Mouse (Mus musculus) forebrain, postnatal 0 days (tissue): ENCODE data around the gene Pop7. TPM values are rescaled to one million over a fixed set of nuclear protein-coding genes. Genes with fewer than 3 reads are reported as not detected.

Source experiments
- ATAC-seq: fragments of 200-750 bp; cut with Nextera tagmentation; 2 replicates; pipeline ENCODE4 v1.8.0; 2017; ENCODE audit warnings: mild to moderate bottlenecking, moderate library complexity
- DNase-seq: peaks from one replicate; pipeline ENCODE4 v3.0.0-alpha.2; 2015
- H3K27ac ChIP-seq: fragments of 300-500 bp; sonication (generic); 2 replicates; pipeline ENCODE4 v1.5.1; 2014; ENCODE audit warnings: low read depth, mild to moderate bottlenecking, antibody characterized with exemption, low read length, moderate library complexity, mixed read lengths
- H3K27me3 ChIP-seq: fragments of 300-500 bp; sonication (generic); 2 replicates; pipeline ENCODE4 v1.6.1; 2014; ENCODE audit warnings: mild to moderate bottlenecking, low read length, mixed read lengths; ENCODE audit not compliant: insufficient read depth
- H3K36me3 ChIP-seq: fragments of 300-500 bp; sonication (generic); 2 replicates; pipeline ENCODE4 v1.6.1; 2014; ENCODE audit warnings: mild to moderate bottlenecking, moderate library complexity; ENCODE audit not compliant: insufficient read depth
- H3K4me1 ChIP-seq: fragments of 300-500 bp; sonication (generic); 2 replicates; pipeline ENCODE4 v1.6.1; 2014; ENCODE audit warnings: antibody characterized with exemption; ENCODE audit not compliant: insufficient read depth
- H3K4me2 ChIP-seq: fragments of 300-500 bp; sonication (generic); 2 replicates; pipeline ENCODE4 v1.6.1; 2014; ENCODE audit warnings: low read depth, mild to moderate bottlenecking, moderate library complexity
- H3K4me3 ChIP-seq: fragments of 300-500 bp; sonication (generic); 2 replicates; pipeline ENCODE4 v1.5.1; 2014; ENCODE audit warnings: low read depth, low read length, mixed read lengths
- H3K9ac ChIP-seq: fragments of 300-500 bp; sonication (generic); 2 replicates; pipeline ENCODE4 v1.6.1; 2014; ENCODE audit warnings: mild to moderate bottlenecking
- H3K9me3 ChIP-seq: fragments of 300-500 bp; sonication (generic); 2 replicates; pipeline ENCODE4 v1.6.1; 2016; ENCODE audit warnings: low read length
- CTCF ChIP-seq: sonication (generic); IDR thresholded peaks from 2 replicates; pipeline ENCODE4 v1.5.1; 2016; ENCODE audit warnings: antibody characterized with exemption, control low read depth, low read depth
- WGBS: fragments of 180-500 bp; shearing (Covaris S2); extraction: QIAGEN DNeasy Blood & Tissue Kit; methylation state at CpG from one replicate; pipeline ENCODE4 v1.1.7; 2014; 5-methylcytosine and 5-hydroxymethylcytosine counted together
- microRNA-seq, 2 experiments: library from miRNA; unstranded; fragments of <30 nt; microRNA quantifications; one replicate each; pipeline ENCODE4; 2016
- polyA plus RNA-seq: library from polyadenylated mRNA; unstranded; fragments of >200 nt; fragmentation: Nextera tagmentation; extraction: Ambion mirVana; gene quantifications from 2 replicates; pipeline ENCODE4 v1.2.1, GENCODE M21; 2015
- total RNA-seq: library from RNA; depleted of rRNA; stranded (reverse); fragments of >200 nt; gene quantifications from 2 replicates; pipeline ENCODE4 v1.2.3, GENCODE M21; 2014; rRNA removed

Gene Pop7
- total and polyA plus RNA-seq, 2 experiments from 2014 or later = 79.1 to 99.2 TPM

DNA sequence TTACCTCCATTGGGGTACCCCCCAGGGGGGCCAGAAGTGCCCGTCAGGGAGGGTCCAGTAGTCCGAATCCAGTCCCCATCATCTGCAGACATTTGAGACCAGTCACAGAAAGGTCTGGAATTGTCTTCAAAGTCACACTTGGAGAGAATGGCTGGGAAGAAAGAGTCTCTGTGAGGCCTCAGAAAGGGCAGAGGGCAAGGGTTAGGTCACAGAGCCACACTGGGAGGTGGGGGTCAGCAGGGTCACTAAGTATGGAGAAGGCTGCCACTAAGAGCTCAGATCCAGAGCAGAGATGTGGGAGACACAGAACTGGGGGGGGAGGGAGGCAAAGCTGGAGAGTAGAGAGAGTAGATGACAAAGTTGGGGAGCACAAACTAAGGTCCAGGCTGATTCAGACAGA lies 28.0 kb downstream of the Pop7 start:
- Histone ChIP-seq H3K9me3 (no peaks in the 10 kb centered on the region), H3K9ac (no peak overlapping the region), H3K4me2 (no peak overlapping the region), H3K4me1 (no peaks in the 10 kb centered on the region), H3K36me3 (no peaks in the 10 kb centered on the region), H3K4me3 (no peak overlapping the region), H3K27ac (no peak overlapping the region), H3K27me3 (no peaks in the 10 kb centered on the region)
- 26% methylated on average over 2 of the region's 2 CpGs for WGBS
- DNase-seq (no peak), ATAC-seq (no peak)
- no peak for TF ChIP-seq CTCF

DNA sequence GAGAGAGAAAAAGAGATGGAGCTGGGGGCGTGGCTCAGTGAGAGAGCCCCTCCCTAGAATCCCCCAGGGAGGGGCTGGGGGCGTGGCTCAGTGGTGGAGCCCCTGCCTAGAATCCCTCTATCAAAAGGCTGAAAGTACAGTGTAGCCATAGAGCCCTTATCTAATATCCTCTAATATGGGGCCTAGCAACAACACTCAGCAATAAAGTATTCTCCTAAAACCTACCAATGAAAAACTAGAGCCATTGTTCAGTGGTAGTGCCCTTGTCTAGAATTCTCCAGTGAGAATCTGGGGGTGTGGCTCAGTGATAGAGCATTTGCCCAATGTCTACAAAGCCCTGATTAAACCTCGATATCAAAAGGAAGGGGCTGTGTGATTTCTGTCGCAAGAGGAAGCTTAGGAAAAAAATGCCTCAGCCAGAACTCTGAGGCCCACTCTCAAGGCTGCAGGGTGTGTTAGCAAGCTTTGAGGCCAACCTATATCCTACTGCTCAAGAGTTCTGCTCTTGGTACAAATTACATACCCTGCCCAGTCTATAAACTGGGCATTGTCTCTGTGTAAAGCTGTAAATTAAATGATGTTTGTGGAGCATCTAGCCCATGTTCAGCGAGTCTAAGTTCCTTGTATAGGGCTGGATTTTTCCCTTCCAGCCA lies 29.9 kb downstream of the Pop7 start:
- H3K4me1 ChIP-seq = no peaks in the 10 kb centered on the region
- WGBS = 65% methylated on average over 5 of the region's 5 CpGs
- no peaks in the 10 kb centered on the region for H3K27me3 ChIP-seq
- no peak overlapping the region for H3K4me3 ChIP-seq
- H3K27ac ChIP-seq = no peak overlapping the region
- no peaks in the 10 kb centered on the region for H3K9me3 ChIP-seq
- no peak for TF ChIP-seq CTCF
- DNase-seq (no peak), ATAC-seq (no peak)
- H3K4me2 ChIP-seq = no peak overlapping the region
- no peak overlapping the region for H3K9ac ChIP-seq
- H3K36me3 ChIP-seq = no peaks in the 10 kb centered on the region

DNA sequence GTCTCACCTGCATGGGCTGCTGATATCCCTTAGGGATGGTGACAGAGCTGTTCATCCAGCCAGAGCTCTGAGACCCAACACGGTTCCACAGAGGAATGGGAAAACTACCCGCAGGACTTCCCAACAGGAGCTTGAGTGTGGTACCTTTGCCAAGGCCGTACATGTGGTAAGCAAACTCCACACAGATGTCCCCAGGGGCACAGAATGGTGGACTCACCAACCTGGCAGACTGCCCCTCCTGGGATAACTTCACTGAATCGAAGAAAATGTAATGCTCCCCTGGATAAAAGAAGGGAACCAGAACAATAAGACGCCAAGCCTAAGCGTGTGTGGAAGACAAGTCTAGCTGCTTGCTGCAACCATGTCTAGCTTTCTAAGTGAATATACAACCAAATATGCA lies 35.4 kb downstream of the Pop7 start:
- no peaks in the 10 kb centered on the region for H3K27me3 ChIP-seq
- H3K9me3 ChIP-seq = no peaks in the 10 kb centered on the region
- WGBS = 92% methylated on average over 6 of the region's 6 CpGs
- DNase-seq (no peak), ATAC-seq (no peak)
- no peaks in the 10 kb centered on the region for H3K4me1 ChIP-seq
- no peak overlapping the region for H3K4me3 ChIP-seq
- H3K9ac ChIP-seq = no peak overlapping the region
- H3K36me3 ChIP-seq = no peaks in the 10 kb centered on the region
- no peak for TF ChIP-seq CTCF
- H3K4me2 ChIP-seq = no peak overlapping the region
- H3K27ac ChIP-seq = no peak overlapping the region

DNA sequence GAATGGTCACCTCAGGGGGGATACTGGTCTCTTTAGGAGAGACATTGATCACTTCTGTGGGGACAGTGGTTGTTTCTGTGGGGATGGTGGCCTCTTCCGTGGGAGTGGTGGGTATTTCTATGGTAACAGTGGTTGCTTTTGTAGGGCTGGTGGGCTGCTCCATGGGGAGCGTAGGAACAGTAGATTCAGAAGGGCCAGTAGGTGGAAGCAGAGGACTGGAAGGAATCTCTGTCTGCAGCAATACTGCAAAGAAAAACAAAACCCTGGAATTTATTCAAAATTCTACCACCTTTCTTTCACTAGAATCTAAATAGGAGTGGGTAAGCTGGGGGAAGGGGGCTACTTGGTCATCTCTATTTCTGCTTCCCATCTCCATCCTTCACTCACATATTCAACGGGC lies 37.3 kb downstream of the Pop7 start:
- Histone ChIP-seq H3K27me3 (no peaks in the 10 kb centered on the region), H3K9me3 (no peaks in the 10 kb centered on the region), H3K4me3 (no peak overlapping the region), H3K36me3 (no peaks in the 10 kb centered on the region), H3K9ac (no peak overlapping the region), H3K4me2 (no peak overlapping the region), H3K27ac (no peak overlapping the region), H3K4me1 (no peaks in the 10 kb centered on the region)
- 45% methylated on average over 3 of the region's 3 CpGs for WGBS
- ATAC-seq (peak; percentile 51; the same call in 1 of the 2 replicates), DNase-seq (peak; percentile 47)
- TF ChIP-seq CTCF = peak; percentile 62

DNA sequence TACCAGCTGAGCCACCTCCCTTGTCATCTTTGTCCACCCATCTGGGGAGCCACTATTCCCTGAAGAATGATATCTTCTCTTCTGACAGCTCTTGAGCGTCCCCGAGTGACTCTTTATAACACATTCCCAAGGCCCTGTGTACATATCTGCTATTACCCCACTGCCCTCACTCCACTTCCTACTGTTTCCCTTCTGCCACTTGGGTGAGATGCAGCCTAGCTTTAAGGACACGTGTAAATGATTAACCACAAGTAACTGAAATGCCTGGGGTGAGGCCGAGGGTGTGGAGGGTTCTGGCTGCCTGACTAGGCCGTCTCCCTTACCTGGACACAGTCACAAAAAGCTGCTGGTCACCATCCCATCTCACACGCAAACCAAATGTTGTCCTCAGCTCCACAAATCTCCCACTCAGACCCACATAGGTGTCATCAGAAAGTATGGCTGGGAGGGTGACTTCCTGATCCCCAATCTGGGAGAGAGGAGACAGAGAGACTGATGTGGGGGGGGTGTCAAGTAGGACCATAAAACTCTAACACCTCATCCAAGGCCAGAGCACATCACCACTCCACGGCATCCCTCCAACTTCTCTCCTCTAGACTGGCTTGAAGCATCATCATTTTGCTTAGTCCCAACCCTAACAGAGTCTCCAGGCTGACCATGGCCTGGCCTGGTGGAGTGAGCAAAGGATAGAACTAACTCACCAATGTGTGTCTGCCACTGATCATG lies 46.3 kb downstream of the Pop7 start:
- ATAC-seq (no peak), DNase-seq (no peak)
- H3K27ac ChIP-seq = no peak overlapping the region
- H3K9me3 ChIP-seq = no peaks in the 10 kb centered on the region
- H3K9ac ChIP-seq = no peak overlapping the region
- H3K4me1 ChIP-seq = no peaks in the 10 kb centered on the region
- no peak overlapping the region for H3K4me3 ChIP-seq
- no peak for TF ChIP-seq CTCF
- no peaks in the 10 kb centered on the region; the same call in 1 of the 2 replicates for H3K27me3 ChIP-seq
- no peak overlapping the region for H3K4me2 ChIP-seq
- H3K36me3 ChIP-seq = no peaks in the 10 kb centered on the region
- WGBS = 78% methylated on average over 7 of the region's 7 CpGs

DNA sequence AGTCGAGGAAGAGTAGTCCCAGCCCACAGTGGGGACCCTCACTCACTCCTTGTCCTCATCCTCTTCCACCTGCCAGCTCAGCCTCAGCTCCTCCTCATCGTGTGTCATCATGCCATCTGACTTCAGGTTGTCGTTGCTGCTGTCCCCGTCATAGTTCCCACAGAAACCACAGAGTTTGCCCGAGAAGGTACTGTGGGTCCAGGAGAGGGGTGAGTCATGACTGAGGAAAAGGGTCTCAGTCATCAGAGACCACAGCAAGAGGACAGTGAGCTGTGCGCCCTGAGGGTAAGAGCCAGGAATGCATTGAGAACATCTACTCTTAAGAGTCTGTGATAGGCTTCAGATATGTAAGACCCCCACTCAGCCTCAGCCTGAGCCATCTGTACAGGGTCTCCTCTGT lies 47.1 kb downstream of the Pop7 start:
- no peaks in the 10 kb centered on the region; the same call in 1 of the 2 replicates for H3K27me3 ChIP-seq
- no peaks in the 10 kb centered on the region for H3K9me3 ChIP-seq
- H3K27ac ChIP-seq = no peak overlapping the region
- no peak overlapping the region for H3K4me3 ChIP-seq
- H3K4me1 ChIP-seq = no peaks in the 10 kb centered on the region
- H3K36me3 ChIP-seq = no peaks in the 10 kb centered on the region
- ATAC-seq (no peak), DNase-seq (no peak)
- 83% methylated on average over 6 of the region's 6 CpGs for WGBS
- no peak overlapping the region for H3K9ac ChIP-seq
- TF ChIP-seq CTCF = no peak
- no peak overlapping the region for H3K4me2 ChIP-seq

Small RNA genes lying within 50 kb of the gene (microRNA-seq; reads per million reads assigned to microRNA genes)
- 2.7 to 3.4 reads per million in 2 experiments for gene Mir6418

Other genes with a start within 250 kb of the Pop7 start
- 48.4 and 73.2 TPM in 2 replicates for gene Ache, start 215.0 kb downstream of the Pop7 start, total RNA-seq
- 44.3 and 69.1 TPM in 2 replicates for gene Ache, start 215.0 kb downstream of the Pop7 start, polyA plus RNA-seq
- gene Ufsp1, start 207.9 kb downstream of the Pop7 start, total RNA-seq = 15.2 and 16.2 TPM in 2 replicates
- gene Ufsp1, start 207.9 kb downstream of the Pop7 start, polyA plus RNA-seq = 15.8 and 23.4 TPM in 2 replicates
- gene Srrt, start 194.8 kb downstream of the Pop7 start, total RNA-seq = 136 and 153 TPM in 2 replicates
- gene Srrt, start 194.8 kb downstream of the Pop7 start, polyA plus RNA-seq = 52.3 and 55.6 TPM in 2 replicates
- gene Trip6, start 188.1 kb downstream of the Pop7 start, total RNA-seq = 10.8 and 11.4 TPM in 2 replicates
- gene Trip6, start 188.1 kb downstream of the Pop7 start, polyA plus RNA-seq = 9.9 and 11.6 TPM in 2 replicates
- gene Slc12a9, start 168.9 kb downstream of the Pop7 start, total RNA-seq = 19.3 and 21.8 TPM in 2 replicates
- gene Slc12a9, start 168.9 kb downstream of the Pop7 start, polyA plus RNA-seq = 12.5 and 18.4 TPM in 2 replicates
- gene Ephb4, start 152.4 kb downstream of the Pop7 start, total RNA-seq = 8.9 and 12.7 TPM in 2 replicates
- 3.5 and 4.9 TPM in 2 replicates for gene Ephb4, start 152.4 kb downstream of the Pop7 start, polyA plus RNA-seq
- 0.31 and 0.62 TPM in 2 replicates for gene Zan, start 25.5 kb downstream of the Pop7 start, total RNA-seq
- 0.08 and 0.14 TPM in 2 replicates for gene Zan, start 25.5 kb downstream of the Pop7 start, polyA plus RNA-seq
- 21.1 and 25.2 TPM in 2 replicates for gene Gigyf1, start 16.0 kb upstream of the Pop7 start, total RNA-seq
- 6.1 and 10.6 TPM in 2 replicates for gene Gigyf1, start 16.0 kb upstream of the Pop7 start, polyA plus RNA-seq
- not detected in 2 replicates for gene Epo, start 30.7 kb upstream of the Pop7 start, total RNA-seq
- gene Epo, start 30.7 kb upstream of the Pop7 start, polyA plus RNA-seq = not detected in 2 replicates
- 1,237 and 1,339 TPM in 2 replicates for gene Gnb2, start 31.0 kb upstream of the Pop7 start, total RNA-seq
- 766 and 769 TPM in 2 replicates for gene Gnb2, start 31.0 kb upstream of the Pop7 start, polyA plus RNA-seq
- gene Actl6b, start 51.0 kb upstream of the Pop7 start, total RNA-seq = 234 and 254 TPM in 2 replicates
- 256 and 281 TPM in 2 replicates for gene Actl6b, start 51.0 kb upstream of the Pop7 start, polyA plus RNA-seq
- 12.6 and 16.3 TPM in 2 replicates for gene Tfr2, start 67.3 kb upstream of the Pop7 start, total RNA-seq
- 9.4 and 11.7 TPM in 2 replicates for gene Tfr2, start 67.3 kb upstream of the Pop7 start, polyA plus RNA-seq
- 4.9 and 5.8 TPM in 2 replicates for gene Mospd3, start 98.5 kb upstream of the Pop7 start, total RNA-seq
- gene Mospd3, start 98.5 kb upstream of the Pop7 start, polyA plus RNA-seq = 61.5 and 67.9 TPM in 2 replicates
- 13.1 and 22.5 TPM in 2 replicates for gene Pcolce, start 111.3 kb upstream of the Pop7 start, total RNA-seq
- gene Pcolce, start 111.3 kb upstream of the Pop7 start, polyA plus RNA-seq = 18.1 and 20.3 TPM in 2 replicates
- 0.23 and 0.24 TPM in 2 replicates for gene Fbxo24, start 126.5 kb upstream of the Pop7 start, total RNA-seq
- gene Fbxo24, start 126.5 kb upstream of the Pop7 start, polyA plus RNA-seq = 0.09 and 0.10 TPM in 2 replicates
- gene Lrch4, start 126.6 kb upstream of the Pop7 start, total RNA-seq = 3.3 and 5.6 TPM in 2 replicates
- gene Lrch4, start 126.6 kb upstream of the Pop7 start, polyA plus RNA-seq = 11.3 and 12.8 TPM in 2 replicates
- gene Gm20605, start 126.7 kb upstream of the Pop7 start, total RNA-seq = 3.6 and 6.1 TPM in 2 replicates
- 1.9 and 2.4 TPM in 2 replicates for gene Gm20605, start 126.7 kb upstream of the Pop7 start, polyA plus RNA-seq
- 4.4 and 4.6 TPM in 2 replicates for gene Sap25, start 138.8 kb upstream of the Pop7 start, total RNA-seq
- gene Sap25, start 138.8 kb upstream of the Pop7 start, polyA plus RNA-seq = 1.8 TPM in 2 replicates
- 0.31 and 0.76 TPM in 2 replicates for gene Irs3, start 143.2 kb upstream of the Pop7 start, total RNA-seq
- 0.08 and 0.29 TPM in 2 replicates for gene Irs3, start 143.2 kb upstream of the Pop7 start, polyA plus RNA-seq
- gene Agfg2, start 182.2 kb upstream of the Pop7 start, total RNA-seq = 18.7 and 22.1 TPM in 2 replicates
- 12.6 and 15.0 TPM in 2 replicates for gene Agfg2, start 182.2 kb upstream of the Pop7 start, polyA plus RNA-seq
- gene Nyap1, start 239.1 kb upstream of the Pop7 start, total RNA-seq = 251 and 252 TPM in 2 replicates
- 42.0 and 48.9 TPM in 2 replicates for gene Nyap1, start 239.1 kb upstream of the Pop7 start, polyA plus RNA-seq
- 120 and 135 TPM in 2 replicates for gene Tsc22d4, start 243.2 kb upstream of the Pop7 start, total RNA-seq
- 112 and 134 TPM in 2 replicates for gene Tsc22d4, start 243.2 kb upstream of the Pop7 start, polyA plus RNA-seq